Mouse (Mus musculus): ENCODE measurements around the gene Syt12. TPM values are rescaled to one million over a fixed set of nuclear protein-coding genes. Genes with fewer than 3 reads are reported as not detected.
"Not testable (repeated sequence)": the region's sequence is repeated elsewhere in the genome, so short reads cannot be mapped to it uniquely, and the experiment has no call there.

The Syt12 gene
- polyA plus RNA-seq, 1 experiment from 2014 or later, result 1.3 TPM

DNA sequence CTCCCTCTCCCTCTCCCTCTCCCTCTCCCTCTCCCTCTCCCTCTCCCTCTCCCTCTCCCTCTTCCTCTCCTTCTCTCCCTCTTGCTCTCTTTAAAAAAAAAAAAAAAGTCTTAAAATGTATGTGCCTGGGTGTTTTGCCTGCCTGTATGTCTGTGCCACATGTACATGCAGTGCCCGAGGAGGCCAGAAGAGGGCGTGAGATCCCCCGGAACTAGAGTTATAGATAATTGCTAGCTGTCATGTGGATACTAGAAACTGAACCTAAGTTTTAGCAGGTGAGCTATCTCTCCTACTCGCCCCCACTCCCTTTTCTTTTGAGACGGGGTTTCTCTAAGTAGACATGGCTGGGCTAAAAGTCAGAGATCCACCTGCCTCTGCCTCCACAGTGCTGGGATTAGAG lies 8.9 kb downstream of the Syt12 start:
- Histone ChIP-seq H3K36me3 (ENCODE audit: insufficient read depth, low read length) (no peaks in the 10 kb centered on the region), H3K4me3 (ENCODE audit: low read depth, low read length) (no peak overlapping the region), H3K27me3 (replicated peaks; ENCODE audit: insufficient read depth, low read length) (no peaks in the 10 kb centered on the region), H3K4me1 (ENCODE audit: insufficient read depth, low read depth, low read length) (no peaks in the 10 kb centered on the region), H3K9ac (replicated peaks; ENCODE audit: low read depth) (no peak overlapping the region), H3K27ac (ENCODE audit: low read length) (no peak overlapping the region), H3K4me2 (replicated peaks; ENCODE audit: low read depth, low read length) (no peak overlapping the region), H3K9me3 (ENCODE audit: low read length) (no peaks in the 10 kb centered on the region)
- DNase-seq (ENCODE audit: low spot score) (no peak), ATAC-seq (no peak)
- TF ChIP-seq CTCF (IDR thresholded peaks at IDR 0.05), result peak; percentile 52
- TF ChIP-seq EP300 (IDR thresholded peaks at IDR 0.05), result no peak
- WGBS, result 29% methylated on average over 5 of the region's 5 CpGs

- Histone ChIP-seq H3K4me1 (ENCODE audit: insufficient read depth, low read depth, low read length) (no peaks in the 10 kb centered on the region), H3K36me3 (ENCODE audit: insufficient read depth, low read length) (no peaks in the 10 kb centered on the region), H3K9ac (replicated peaks; ENCODE audit: low read depth) (no peak overlapping the region), H3K27ac (ENCODE audit: low read length) (no peak overlapping the region), H3K4me3 (ENCODE audit: low read depth, low read length) (no peak overlapping the region), H3K27me3 (replicated peaks; ENCODE audit: insufficient read depth, low read length) (no peaks in the 10 kb centered on the region), H3K9me3 (ENCODE audit: low read length) (no peaks in the 10 kb centered on the region), H3K4me2 (replicated peaks; ENCODE audit: low read depth, low read length) (no peak overlapping the region)
- TF ChIP-seq CTCF (IDR thresholded peaks at IDR 0.05) (no peak), EP300 (IDR thresholded peaks at IDR 0.05) (no peak)
- ATAC-seq (no peak), DNase-seq (ENCODE audit: low spot score) (no peak)
- 75% methylated on average over 4 of the region's 4 CpGs for WGBS
Observed at GRCm38 (mm10) chr19:4464666-4465065, 12.6 kb downstream of the Syt12 start.

GRCm38 (mm10) chr19:4461981-4462380 lies 15.3 kb downstream of the Syt12 start:
- no peak for ATAC-seq
- 71% methylated on average over 8 of the region's 8 CpGs for WGBS
- Histone ChIP-seq H3K9ac (replicated peaks; ENCODE audit: low read depth) (no peak overlapping the region), H3K9me3 (ENCODE audit: low read length) (no peaks in the 10 kb centered on the region), H3K36me3 (ENCODE audit: insufficient read depth, low read length) (no peaks in the 10 kb centered on the region), H3K4me2 (replicated peaks; ENCODE audit: low read depth, low read length) (no peak overlapping the region), H3K4me1 (ENCODE audit: insufficient read depth, low read depth, low read length) (no peaks in the 10 kb centered on the region), H3K27ac (ENCODE audit: low read length) (no peak overlapping the region), H3K4me3 (ENCODE audit: low read depth, low read length) (no peak overlapping the region), H3K27me3 (replicated peaks; ENCODE audit: insufficient read depth, low read length) (no peaks in the 10 kb centered on the region)
- no peak for DNase-seq (ENCODE audit: low spot score)
- TF ChIP-seq EP300 (IDR thresholded peaks at IDR 0.05), result no peak

DNA sequence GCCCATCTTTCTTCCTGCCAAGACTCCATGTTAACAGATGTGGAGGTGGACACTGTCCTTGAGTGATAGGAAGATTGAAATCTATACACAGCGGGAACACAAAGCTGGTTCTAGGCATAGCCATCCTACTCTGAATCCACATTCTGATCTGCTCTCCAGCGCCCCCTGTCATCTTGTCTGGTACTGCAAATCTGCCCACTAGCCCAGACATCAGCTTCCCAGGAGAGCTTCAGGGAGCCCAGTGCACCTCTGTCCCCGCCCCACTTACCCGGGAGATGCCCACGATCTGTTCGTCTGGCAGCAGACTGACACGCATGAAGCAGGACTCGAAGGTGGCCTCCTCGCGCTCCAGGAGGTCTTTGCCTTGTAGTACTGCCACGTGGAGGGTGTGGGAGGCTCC lies 21.0 kb downstream of the Syt12 start:
- Histone ChIP-seq H3K36me3 (ENCODE audit: insufficient read depth, low read length) (no peaks in the 10 kb centered on the region), H3K4me1 (ENCODE audit: insufficient read depth, low read depth, low read length) (no peaks in the 10 kb centered on the region), H3K27ac (ENCODE audit: low read length) (no peak overlapping the region), H3K4me2 (replicated peaks; ENCODE audit: low read depth, low read length) (no peak overlapping the region), H3K4me3 (ENCODE audit: low read depth, low read length) (no peak overlapping the region), H3K27me3 (replicated peaks; ENCODE audit: insufficient read depth, low read length) (no peaks in the 10 kb centered on the region), H3K9me3 (ENCODE audit: low read length) (no peaks in the 10 kb centered on the region), H3K9ac (replicated peaks; ENCODE audit: low read depth) (no peak overlapping the region)
- 13% methylated on average over 11 of the region's 11 CpGs for WGBS
- TF ChIP-seq EP300 (IDR thresholded peaks at IDR 0.05), result no peak
- TF ChIP-seq CTCF (IDR thresholded peaks at IDR 0.05), result peak; percentile 81
- DNase-seq (ENCODE audit: low spot score), result peak; percentile 24
- no peak; the same call in 1 of the 2 replicates for ATAC-seq

GRCm38 (mm10) chr19:4455071-4455800 lies 22.0 kb downstream of the Syt12 start:
- ATAC-seq (no peak), DNase-seq (ENCODE audit: low spot score) (no peak)
- H3K27me3 ChIP-seq (replicated peaks; ENCODE audit: insufficient read depth, low read length), result no peaks in the 10 kb centered on the region
- no peak overlapping the region for H3K4me3 ChIP-seq (ENCODE audit: low read depth, low read length)
- H3K9me3 ChIP-seq (ENCODE audit: low read length), result no peaks in the 10 kb centered on the region
- H3K27ac ChIP-seq (ENCODE audit: low read length), result no peak overlapping the region
- TF ChIP-seq EP300 (IDR thresholded peaks at IDR 0.05), result no peak
- no peak for TF ChIP-seq CTCF (IDR thresholded peaks at IDR 0.05)
- no peak overlapping the region for H3K9ac ChIP-seq (replicated peaks; ENCODE audit: low read depth)
- WGBS, result 77% methylated on average over 15 of the region's 15 CpGs
- H3K4me2 ChIP-seq (replicated peaks; ENCODE audit: low read depth, low read length), result no peak overlapping the region
- no peaks in the 10 kb centered on the region for H3K36me3 ChIP-seq (ENCODE audit: insufficient read depth, low read length)
- no peaks in the 10 kb centered on the region for H3K4me1 ChIP-seq (ENCODE audit: insufficient read depth, low read depth, low read length)

- not testable (repeated sequence) for H3K27ac ChIP-seq (ENCODE audit: low read length); H3K4me2 ChIP-seq (replicated peaks; ENCODE audit: low read depth, low read length); DNase-seq (ENCODE audit: low spot score); ATAC-seq; H3K27me3 ChIP-seq (replicated peaks; ENCODE audit: insufficient read depth, low read length); H3K9me3 ChIP-seq (ENCODE audit: low read length); H3K4me1 ChIP-seq (ENCODE audit: insufficient read depth, low read depth, low read length); H3K4me3 ChIP-seq (ENCODE audit: low read depth, low read length); H3K36me3 ChIP-seq (ENCODE audit: insufficient read depth, low read length); H3K9ac ChIP-seq (replicated peaks; ENCODE audit: low read depth)
- WGBS, result 31% methylated on average over 1 of the region's 1 CpGs
Observed at GRCm38 (mm10) chr19:4454040-4454439, 23.2 kb downstream of the Syt12 start.

GRCm38 (mm10) chr19:4452525-4452924 lies 24.7 kb downstream of the Syt12 start:
- Histone ChIP-seq H3K27me3 (replicated peaks; ENCODE audit: insufficient read depth, low read length) (no peaks in the 10 kb centered on the region), H3K4me1 (ENCODE audit: insufficient read depth, low read depth, low read length) (no peaks in the 10 kb centered on the region), H3K9ac (replicated peaks; ENCODE audit: low read depth) (no peak overlapping the region), H3K9me3 (ENCODE audit: low read length) (no peaks in the 10 kb centered on the region), H3K4me3 (ENCODE audit: low read depth, low read length) (no peak overlapping the region), H3K36me3 (ENCODE audit: insufficient read depth, low read length) (no peaks in the 10 kb centered on the region), H3K27ac (ENCODE audit: low read length) (no peak overlapping the region), H3K4me2 (replicated peaks; ENCODE audit: low read depth, low read length) (no peak overlapping the region)
- no peak for ATAC-seq
- WGBS, result 35% methylated on average over 4 of the region's 4 CpGs
- no peak for TF ChIP-seq CTCF (IDR thresholded peaks at IDR 0.05)
- no peak for TF ChIP-seq EP300 (IDR thresholded peaks at IDR 0.05)
- DNase-seq (ENCODE audit: low spot score), result no peak
